Mouse (Mus musculus) heart, embryonic 16.5 days (tissue): Measurements from ENCODE around the gene Arhgap35. TPM values are rescaled to one million over a fixed set of nuclear protein-coding genes. Genes with fewer than 3 reads are reported as not detected.

Source experiments
- polyA plus RNA-seq: library from polyadenylated mRNA; unstranded; fragments of >200 nt; fragmentation: Nextera tagmentation; extraction: Ambion mirVana; gene quantifications from 2 replicates; pipeline ENCODE4 v1.2.1, GENCODE M21; 2015

Arhgap35 gene
- polyA plus RNA-seq, 1 experiment from 2014 or later, result 12.9 TPM

Other genes starting within 250 kb of the Arhgap35 start
- 211 and 235 TPM in 2 replicates for gene Sae1, start 227.2 kb downstream of the Arhgap35 start, polyA plus RNA-seq
- gene Zc3h4, start 214.1 kb downstream of the Arhgap35 start, polyA plus RNA-seq, result 8.5 and 9.0 TPM in 2 replicates
- 81.6 and 82.1 TPM in 2 replicates for gene Tmem160, start 162.2 kb downstream of the Arhgap35 start, polyA plus RNA-seq
- gene Npas1, start 137.3 kb downstream of the Arhgap35 start, polyA plus RNA-seq, result 0.49 and 0.59 TPM in 2 replicates
- gene Ceacam15, start 60.7 kb upstream of the Arhgap35 start, polyA plus RNA-seq, result 0.86 and 1.0 TPM in 2 replicates
- gene Ceacam9, start 106.9 kb upstream of the Arhgap35 start, polyA plus RNA-seq, result 0.33 TPM in 1 of 2 replicates, not detected in the other
- 218 and 242 TPM in 2 replicates for gene Ap2s1, start 123.4 kb upstream of the Arhgap35 start, polyA plus RNA-seq
- 45.4 and 47.6 TPM in 2 replicates for gene Slc1a5, start 166.3 kb upstream of the Arhgap35 start, polyA plus RNA-seq
- 88.8 and 92.5 TPM in 2 replicates for gene Strn4, start 200.9 kb upstream of the Arhgap35 start, polyA plus RNA-seq
- 33.0 and 33.9 TPM in 2 replicates for gene Fkrp, start 201.7 kb upstream of the Arhgap35 start, polyA plus RNA-seq
- 13.0 and 15.4 TPM in 2 replicates for gene Prkd2, start 227.9 kb upstream of the Arhgap35 start, polyA plus RNA-seq